Comparison of ENCODE assay signal across 15 mouse cellular contexts in genomic region chr17:31656682-31657081, GRCm38 (mm10). TPM values are rescaled to one million over a fixed set of nuclear protein-coding genes. Genes with fewer than 3 reads are reported as not detected.
DNase-seq lines count a peak whose midpoint lies in the region; ATAC-seq and TF ChIP-seq lines count a peak whose summit lies in the region.
"Had no signal": no experiment of that assay in that cellular context is flagged by ENCODE, and none has a peak within 500 bp of the region (broad histone marks: within the 10 kb centered on the region; RNA-seq: fewer than 3 reads in every experiment).

No protein-coding gene starts in this region.

- intact Hi-C loops in gastrocnemius, adult 2 months (cut with DNase I), result loop anchor here (5.0 kb wide), 1 partner anchor 89 kb away; no protein-coding TSS in a partner anchor

- no peak for TF ChIP-seq CTCF in gastrocnemius, adult 2 months (IDR thresholded peaks at IDR 0.05)
- no peak for TF ChIP-seq CTCF in intestine, postnatal 0 days (IDR thresholded peaks at IDR 0.05; ENCODE audit: low read depth)
- TF ChIP-seq CTCF in cerebellum, adult 2 months (IDR thresholded peaks at IDR 0.05; ENCODE audit: borderline replicate concordance, insufficient read depth, low read depth, low read length), result no peak

- no peak overlapping the region for H3K27ac ChIP-seq in gastrocnemius, adult 2 months
- H3K27ac ChIP-seq in midbrain, embryonic 10.5 days (replicated peaks), result no peak overlapping the region
- H3K27ac ChIP-seq in midbrain, embryonic 16.5 days (ENCODE audit: low read length), result no peak overlapping the region
- no peak overlapping the region for H3K27ac ChIP-seq in intestine, postnatal 0 days (ENCODE audit: low read depth, low read length)
- H3K27ac ChIP-seq in cerebellum, adult 2 months (ENCODE audit: insufficient read depth, low read length), result no peak overlapping the region
- H3K27ac ChIP-seq: midbrain, embryonic 12.5 days had no signal

- H3K4me3 ChIP-seq in gastrocnemius, adult 2 months, result peak overlapping the region; percentile 74; the same call in 1 of the 2 replicates
- H3K4me3 ChIP-seq in midbrain, embryonic 10.5 days, result peak overlapping the region; percentile 91; the same call in 1 of the 2 replicates
- no peak overlapping the region for H3K4me3 ChIP-seq in midbrain, embryonic 16.5 days (ENCODE audit: low read depth, low read length)
- no peak overlapping the region for H3K4me3 ChIP-seq in intestine, postnatal 0 days (ENCODE audit: low read depth, low read length)
- H3K4me3 ChIP-seq in cerebellum, adult 2 months (replicated peaks; ENCODE audit: insufficient read depth, low read depth, low read length), result no peak overlapping the region

- H3K9ac ChIP-seq in midbrain, embryonic 16.5 days (ENCODE audit: low read depth, low read length), result no peak overlapping the region
- no peak overlapping the region for H3K9ac ChIP-seq in intestine, postnatal 0 days (ENCODE audit: low read depth, low read length)

- TF ChIP-seq POLR2A in cerebellum, adult 2 months (IDR thresholded peaks at IDR 0.05; ENCODE audit: borderline replicate concordance, insufficient read depth, low read length), result no peak

- H3K27me3 ChIP-seq in midbrain, embryonic 10.5 days (ENCODE audit: low read depth, poor library complexity, severe bottlenecking), result 0 out of 2 replicates have a peak, but pooled peaks cover 3% of the 10 kb centered on the region
- H3K27me3 ChIP-seq in midbrain, embryonic 16.5 days (ENCODE audit: control insufficient read depth, insufficient read depth, low read depth, low read length), result no peaks in the 10 kb centered on the region
- H3K27me3 ChIP-seq in intestine, postnatal 0 days (replicated peaks; ENCODE audit: control insufficient read depth, insufficient read depth, low read length), result no peaks in the 10 kb centered on the region
- no peaks in the 10 kb centered on the region for H3K27me3 ChIP-seq in splenic B cell, adult 2 months (ENCODE audit: control insufficient read depth, insufficient read depth, low read length, poor library complexity, severe bottlenecking)
- H3K27me3 ChIP-seq in cerebellum, adult 2 months (ENCODE audit: control insufficient read depth, insufficient read depth, low read length), result no peaks in the 10 kb centered on the region
- H3K27me3 ChIP-seq: midbrain, embryonic 12.5 days had no signal

- H3K9me3 ChIP-seq in midbrain, embryonic 10.5 days (replicated peaks), result no peaks in the 10 kb centered on the region
- no peaks in the 10 kb centered on the region for H3K9me3 ChIP-seq in midbrain, embryonic 16.5 days (replicated peaks; ENCODE audit: control insufficient read depth, low read length, poor library complexity, severe bottlenecking)
- H3K9me3 ChIP-seq in intestine, postnatal 0 days (ENCODE audit: control insufficient read depth), result no peaks in the 10 kb centered on the region
- H3K9me3 ChIP-seq: midbrain, embryonic 12.5 days had no signal

- DNase-seq in gastrocnemius, adult 2 months, result no peak
- DNase-seq in gastrocnemius, adult 18-20 months (ENCODE audit: low spot score), result no peak
- no peak for DNase-seq in midbrain, embryonic 10.5 days (ENCODE audit: low spot score)
- peak; percentile 55 for DNase-seq in splenic B cell, adult 2 months (ENCODE audit: low read depth, low spot score)
- DNase-seq in kidney, adult 11 months, result no peak
- DNase-seq in cerebellum, adult 2 months, result no peak
- DNase-seq: B cell, adult 2 months; cerebellum, adult 9-10 months; heart, postnatal 4 days; lung, adult 18-20 months; thymus, postnatal 4 days had no signal

- no peak for ATAC-seq in midbrain, embryonic 16.5 days
- ATAC-seq in intestine, postnatal 0 days, result no peak

- H3K4me1 ChIP-seq in midbrain, embryonic 10.5 days, result peaks cover 30% of the 10 kb centered on the region
- peaks cover 13% of the 10 kb centered on the region for H3K4me1 ChIP-seq in midbrain, embryonic 16.5 days (ENCODE audit: control insufficient read depth, insufficient read depth, low read length)
- peaks cover 5% of the 10 kb centered on the region; the same call in 1 of the 2 replicates for H3K4me1 ChIP-seq in intestine, postnatal 0 days (replicated peaks; ENCODE audit: control insufficient read depth, insufficient read depth, low read length)
- H3K4me1 ChIP-seq in cerebellum, adult 2 months (ENCODE audit: control insufficient read depth, insufficient read depth, low read length), result peaks cover under 1% of the 10 kb centered on the region; the same call in 1 of the 2 replicates

- peaks cover 56% of the 10 kb centered on the region for H3K36me3 ChIP-seq in midbrain, embryonic 10.5 days
- H3K36me3 ChIP-seq in midbrain, embryonic 16.5 days (ENCODE audit: control insufficient read depth, insufficient read depth, low read length), result peaks cover 27% of the 10 kb centered on the region
- peaks cover 28% of the 10 kb centered on the region for H3K36me3 ChIP-seq in intestine, postnatal 0 days (ENCODE audit: control insufficient read depth, insufficient read depth)
- H3K36me3 ChIP-seq in splenic B cell, adult 2 months (ENCODE audit: control insufficient read depth, insufficient read depth, low read length, poor library complexity, severe bottlenecking), result peaks cover 25% of the 10 kb centered on the region

- H3K4me2 ChIP-seq in midbrain, embryonic 16.5 days (ENCODE audit: low read length), result no peak overlapping the region
- peak overlapping the region; percentile 76 for H3K4me2 ChIP-seq in intestine, postnatal 0 days (replicated peaks; ENCODE audit: low read depth)

- 89% methylated on average over 5 of the region's 5 CpGs for WGBS in midbrain, embryonic 10.5 days
- 89% methylated on average over 5 of the region's 5 CpGs for WGBS in midbrain, embryonic 16.5 days
- 78% methylated on average over 5 of the region's 5 CpGs for WGBS in intestine, postnatal 0 days
- WGBS in cerebellum, adult 2 months, result 76% methylated on average over 5 of the region's 5 CpGs

RNA-seq across cellular contexts. Expression of gene U2af1, which starts 2.0 kb away (rescaled TPM):
- 10 to 100 TPM; 67.8 to 68.3 TPM for total RNA-seq in gastrocnemius, adult 2 months (2021)
- 10 to 100 TPM; 62.1 to 62.7 TPM for total RNA-seq in gastrocnemius, adult 18-20 months (2021)
- polyA plus RNA-seq in midbrain, embryonic 10.5 days (2016; fragmentation: Nextera tagmentation; extraction: Ambion mirVana), result 449 and 476 TPM in 2 replicates
- 194 and 198 TPM in 2 replicates for polyA plus RNA-seq in midbrain, embryonic 16.5 days (2015; fragmentation: Nextera tagmentation; extraction: Ambion mirVana)
- polyA plus RNA-seq in intestine, postnatal 0 days (2015; fragmentation: Nextera tagmentation; extraction: Ambion mirVana), result 151 TPM in 2 replicates
- polyA plus RNA-seq in cerebellum, adult 2 months (2012; rRNA removed), result 177 and 184 TPM in 2 replicates

RNA-seq across cellular contexts. Expression of gene Cbs, which starts 19.6 kb away (rescaled TPM):
- total RNA-seq in gastrocnemius, adult 2 months (2021), result under 1 TPM; 0.82 to 0.95 TPM
- under 1 TPM; 0.66 to 0.69 TPM for total RNA-seq in gastrocnemius, adult 18-20 months (2021)
- polyA plus RNA-seq in midbrain, embryonic 10.5 days (2016; fragmentation: Nextera tagmentation; extraction: Ambion mirVana), result 0.94 and 1.9 TPM in 2 replicates
- 4.9 and 8.9 TPM in 2 replicates for polyA plus RNA-seq in midbrain, embryonic 16.5 days (2015; fragmentation: Nextera tagmentation; extraction: Ambion mirVana)
- polyA plus RNA-seq in intestine, postnatal 0 days (2015; fragmentation: Nextera tagmentation; extraction: Ambion mirVana), result 0.09 and 0.55 TPM in 2 replicates
- 33.9 and 34.8 TPM in 2 replicates for polyA plus RNA-seq in cerebellum, adult 2 months (2012; rRNA removed)

RNA-seq across cellular contexts. Expression of gene Cryaa, which starts 20.9 kb away (rescaled TPM):
- total RNA-seq in gastrocnemius, adult 2 months (2021), result not detected
- total RNA-seq in gastrocnemius, adult 18-20 months (2021), result not detected
- polyA plus RNA-seq in midbrain, embryonic 10.5 days (2016; fragmentation: Nextera tagmentation; extraction: Ambion mirVana), result not detected in 2 replicates
- 0.25 TPM in 1 of 2 replicates, not detected in the other for polyA plus RNA-seq in midbrain, embryonic 16.5 days (2015; fragmentation: Nextera tagmentation; extraction: Ambion mirVana)
- polyA plus RNA-seq in intestine, postnatal 0 days (2015; fragmentation: Nextera tagmentation; extraction: Ambion mirVana), result 0.09 TPM in 1 of 2 replicates, not detected in the other
- 0.54 and 0.85 TPM in 2 replicates for polyA plus RNA-seq in cerebellum, adult 2 months (2012; rRNA removed)
- total RNA-seq: gastrocnemius, postnatal 4 days; heart, postnatal 4 days had no signal
- polyA plus RNA-seq: midbrain, embryonic 12.5 days had no signal

Comparison
In these comparisons a context has a peak if more than half of its experiments do, and no peak if none do; other contexts are left out.
1. H3K4me3 ChIP-seq: peak in gastrocnemius, adult 2 months (single experiment) and midbrain, embryonic 10.5 days (single experiment); none in midbrain, embryonic 16.5 days (single experiment), intestine, postnatal 0 days (single experiment) and cerebellum, adult 2 months (single experiment).